Mouse (Mus musculus) stomach, embryonic 14.5 days (tissue): ENCODE results near the gene Taar9. TPM values are rescaled to one million over a fixed set of nuclear protein-coding genes. Genes with fewer than 3 reads are reported as not detected.
"Not testable (repeated sequence)": the region's sequence is repeated elsewhere in the genome, so short reads cannot be mapped to it uniquely, and the experiment has no call there.

Experiments
- ATAC-seq: fragments of 200-750 bp; cut with Nextera tagmentation; 2 replicates; pipeline ENCODE4 v1.8.0; 2017; ENCODE audit warnings: low read depth, moderate TSS enrichment; ENCODE audit not compliant: insufficient number of reproducible peaks, insufficient read depth, low FRiP score
- H3K27ac ChIP-seq: fragments of 300-500 bp; sonication (generic); 2 replicates; pipeline ENCODE4 v1.5.1; 2014; ENCODE audit warnings: mild to moderate bottlenecking, low read length, moderate library complexity, mixed read lengths
- H3K27me3 ChIP-seq: fragments of 300-500 bp; sonication (generic); 2 replicates; pipeline ENCODE4 v1.6.1; 2014; ENCODE audit warnings: low read length, control low read depth, mixed read lengths; ENCODE audit not compliant: control insufficient read depth, insufficient read depth
- H3K36me3 ChIP-seq: fragments of 300-500 bp; sonication (generic); 2 replicates; pipeline ENCODE4 v1.6.1; 2014; ENCODE audit warnings: mild to moderate bottlenecking, control low read depth, low read length, moderate library complexity, mixed read lengths; ENCODE audit not compliant: control insufficient read depth, insufficient read depth
- H3K4me1 ChIP-seq: fragments of 300-500 bp; sonication (generic); 2 replicates; pipeline ENCODE4 v1.6.1; 2014; ENCODE audit warnings: low read length, control low read depth, mixed read lengths; ENCODE audit not compliant: control insufficient read depth, insufficient read depth
- H3K4me2 ChIP-seq: fragments of 300-500 bp; sonication (generic); replicated peaks from 2 replicates; pipeline ENCODE4 v1.6.1; 2014; ENCODE audit warnings: low read depth, low read length, control low read depth
- H3K4me3 ChIP-seq: fragments of 300-500 bp; sonication (generic); 2 replicates; pipeline ENCODE4 v1.5.1; 2014; ENCODE audit warnings: low read depth, low read length, control low read depth
- H3K9ac ChIP-seq: fragments of 300-500 bp; sonication (generic); replicated peaks from 2 replicates; pipeline ENCODE4 v1.6.1; 2014; ENCODE audit warnings: low read depth, mild to moderate bottlenecking, control low read depth, low read length, moderate library complexity, mixed read lengths
- H3K9me3 ChIP-seq: fragments of 300-500 bp; sonication (generic); 2 replicates; pipeline ENCODE4 v1.6.1; 2016; ENCODE audit warnings: low read depth, low read length, control low read depth; ENCODE audit not compliant: control insufficient read depth
- WGBS: fragments of 180-500 bp; shearing (Covaris S2); extraction: QIAGEN DNeasy Blood & Tissue Kit; methylation state at CpG from one replicate; pipeline ENCODE4 v1.1.7; 2014; 5-methylcytosine and 5-hydroxymethylcytosine counted together
- polyA plus RNA-seq: library from polyadenylated mRNA; unstranded; fragments of >200 nt; fragmentation: Nextera tagmentation; extraction: Ambion mirVana; gene quantifications from 2 replicates; pipeline ENCODE4 v1.2.1, GENCODE M21; 2014

Taar9 gene
- polyA plus RNA-seq = not detected in 2 replicates

DNA sequence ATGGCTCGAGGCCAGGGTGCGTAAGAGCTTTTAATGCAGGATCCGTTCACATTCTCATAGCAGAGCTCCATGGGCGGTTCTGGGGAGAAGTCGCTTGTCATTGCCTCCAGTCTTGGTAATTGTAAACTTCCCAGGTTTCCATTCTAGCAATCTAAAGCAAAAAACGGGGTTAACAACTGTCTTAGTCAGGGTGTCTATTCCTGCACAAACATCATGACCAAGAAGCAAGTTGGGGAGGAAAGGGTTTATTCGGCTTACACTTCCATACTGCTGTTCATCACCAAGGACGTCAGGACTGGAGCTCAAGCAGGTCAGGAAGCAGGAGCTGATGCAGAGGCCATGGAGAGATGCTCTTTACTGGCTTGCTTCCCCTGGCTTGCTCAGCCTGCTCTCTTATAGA is at the start of gene Taar9:
TSS of gene Taar9 (minus strand) at position 101 of the 400 bp plus-strand sequence.
- H3K36me3 ChIP-seq, H3K4me2 ChIP-seq, H3K27ac ChIP-seq, H3K4me1 ChIP-seq, ATAC-seq, H3K9me3 ChIP-seq, H3K27me3 ChIP-seq, H3K4me3 ChIP-seq, H3K9ac ChIP-seq: not testable (repeated sequence)
- WGBS = 78% methylated on average over 8 of the region's 8 CpGs

DNA sequence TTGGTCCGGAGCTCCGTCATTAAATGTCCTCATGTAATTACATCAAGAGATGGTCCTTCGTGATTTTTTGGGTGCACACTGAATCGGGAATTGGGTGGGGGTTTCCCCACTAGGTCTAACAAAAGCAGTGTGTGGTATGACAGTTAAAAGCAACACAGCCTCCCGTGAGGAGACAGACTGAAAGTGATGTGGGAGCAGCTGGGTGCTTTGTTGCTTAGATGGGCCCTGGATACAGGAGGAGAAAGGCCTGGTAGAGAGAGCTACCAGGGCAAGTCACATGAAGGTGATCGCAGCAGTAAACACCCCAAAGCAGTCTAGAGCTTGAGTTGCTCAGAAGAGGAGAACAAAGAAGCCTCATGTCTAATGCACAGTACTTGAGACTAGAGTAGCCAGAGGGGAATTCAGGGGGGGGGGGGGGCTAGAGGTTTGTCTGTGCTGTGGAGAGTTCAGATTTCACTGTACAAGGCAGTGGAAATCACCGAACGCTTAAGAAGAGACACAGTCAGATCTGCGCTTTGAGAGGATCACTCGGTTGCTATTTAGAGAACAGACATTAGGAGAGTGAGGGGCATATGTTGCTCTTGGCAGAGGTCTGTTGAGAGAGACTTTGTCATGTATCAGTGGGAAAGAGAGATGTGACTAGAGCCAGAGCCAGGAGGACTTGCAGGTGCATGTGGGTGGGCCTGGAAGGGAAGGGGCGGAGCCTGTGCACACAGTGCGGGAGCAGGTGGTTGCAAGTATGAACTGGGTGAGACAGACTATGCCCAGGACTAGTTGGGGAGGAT is 49.3 kb upstream of the Taar9 start:
- WGBS = 89% methylated on average over 12 of the region's 12 CpGs
- no peak for ATAC-seq
- no peak overlapping the region for H3K9ac ChIP-seq

GRCm38 (mm10) chr10:24150086-24150485 is 40.8 kb upstream of the Taar9 start:
- ATAC-seq = no peak
- H3K9ac ChIP-seq = peak overlapping the region; percentile 57

More for the DNA sequence above, 49.3 kb upstream of the Taar9 start:
- H3K27ac ChIP-seq = no peak overlapping the region
- no peaks in the 10 kb centered on the region for H3K9me3 ChIP-seq
- peaks cover 11% of the 10 kb centered on the region for H3K36me3 ChIP-seq
- no peak overlapping the region for H3K4me2 ChIP-seq
- no peaks in the 10 kb centered on the region for H3K4me1 ChIP-seq
- H3K27me3 ChIP-seq = no peaks in the 10 kb centered on the region
- H3K4me3 ChIP-seq = no peak overlapping the region

DNA sequence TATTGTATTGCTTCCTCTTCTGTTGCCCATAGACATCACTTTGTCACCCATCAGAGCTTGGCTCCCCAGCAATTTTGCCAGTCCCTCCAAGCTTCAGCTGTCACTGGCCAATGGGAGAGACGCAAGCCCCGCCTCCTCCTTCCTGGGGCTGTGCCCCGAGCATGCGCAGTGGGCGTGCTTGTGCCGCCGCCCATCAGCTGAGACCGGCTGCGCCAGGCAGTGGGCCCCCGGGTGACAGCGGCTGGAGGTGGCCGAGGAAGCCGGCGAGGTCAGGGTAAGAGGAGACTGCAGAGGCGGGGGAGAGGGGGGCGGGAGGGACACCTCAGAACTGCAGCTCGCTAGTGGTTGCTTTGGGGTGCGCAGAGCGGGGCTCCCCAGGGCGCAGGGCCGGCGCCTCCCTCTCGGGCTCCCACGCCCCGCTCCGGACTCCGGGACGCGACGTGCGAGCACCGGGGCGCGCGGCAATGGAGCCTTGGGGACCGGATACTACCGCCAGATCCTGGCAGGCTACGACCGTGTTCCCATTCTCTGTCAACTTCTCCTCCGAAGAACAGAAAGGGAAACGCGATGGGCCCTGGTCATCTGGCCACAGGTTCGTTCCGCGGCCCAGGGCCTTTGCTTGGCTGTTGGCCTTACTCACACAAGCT is 39.9 kb upstream of the Taar9 start, which contains the start of gene Stx7:
TSS of gene Stx7 (plus strand) at position 168 of the 647 bp plus-strand sequence.
- Histone ChIP-seq H3K4me2 (peak within 1 kb of the TSS; percentile 55), H3K4me1 (0 out of 2 replicates have a peak, but pooled peaks cover 5% of the 10 kb centered on the region), H3K27ac (0 out of 2 replicates have a peak within 1 kb of the TSS, but pooled peaks have one; percentile 62), H3K27me3 (no peaks in the 10 kb centered on the region), H3K4me3 (peak within 1 kb of the TSS; percentile 71), H3K9me3 (no peaks in the 10 kb centered on the region), H3K36me3 (no peaks in the 10 kb centered on the region; the same call in 1 of the 2 replicates), H3K9ac (peak within 1 kb of the TSS; percentile 57)
- ATAC-seq = peak; percentile 97
- under 1% methylated on average over 42 of the region's 45 CpGs for WGBS

More at GRCm38 (mm10) chr10:24150086-24150485, 40.8 kb upstream of the Taar9 start:
- Histone ChIP-seq H3K4me3 (peak overlapping the region; percentile 71), H3K27ac (no peak overlapping the region), H3K4me2 (peak overlapping the region; percentile 55), H3K4me1 (0 out of 2 replicates have a peak, but pooled peaks cover 5% of the 10 kb centered on the region), H3K36me3 (no peaks in the 10 kb centered on the region; the same call in 1 of the 2 replicates), H3K9me3 (no peaks in the 10 kb centered on the region), H3K27me3 (no peaks in the 10 kb centered on the region)
- WGBS = 42% methylated on average over 7 of the region's 7 CpGs

DNA sequence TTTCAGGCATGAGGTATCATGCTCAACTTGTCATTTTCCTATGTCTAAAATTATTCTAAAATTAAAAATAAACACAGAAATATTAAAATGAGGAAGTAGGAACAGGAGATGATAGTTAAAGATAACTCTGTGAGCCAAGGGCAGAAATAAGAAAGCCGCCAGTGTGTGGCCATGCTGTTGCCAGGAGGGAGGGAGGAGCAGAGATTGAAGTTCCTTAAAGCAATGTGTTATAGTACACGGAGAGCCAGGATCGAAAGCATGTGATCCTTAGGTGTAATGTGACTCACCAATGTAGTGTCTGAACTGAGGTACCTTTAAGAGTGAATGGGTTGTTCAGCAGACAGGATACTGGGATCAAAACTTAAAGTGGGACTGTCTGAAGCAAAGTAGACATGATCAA is 33.4 kb upstream of the Taar9 start:
- H3K27me3 ChIP-seq = no peaks in the 10 kb centered on the region
- no peaks in the 10 kb centered on the region for H3K36me3 ChIP-seq
- H3K9me3 ChIP-seq = no peaks in the 10 kb centered on the region
- WGBS = 70% methylated on average over 3 of the region's 3 CpGs
- H3K27ac ChIP-seq = no peak overlapping the region
- H3K4me3 ChIP-seq = no peak overlapping the region
- ATAC-seq = no peak
- no peaks in the 10 kb centered on the region for H3K4me1 ChIP-seq
- no peak overlapping the region for H3K9ac ChIP-seq
- no peak overlapping the region for H3K4me2 ChIP-seq

- Histone ChIP-seq H3K27ac (no peak overlapping the region), H3K9me3 (no peaks in the 10 kb centered on the region), H3K36me3 (no peaks in the 10 kb centered on the region), H3K9ac (no peak overlapping the region), H3K4me1 (no peaks in the 10 kb centered on the region), H3K4me3 (no peak overlapping the region), H3K27me3 (no peaks in the 10 kb centered on the region), H3K4me2 (no peak overlapping the region)
- no peak for ATAC-seq
- WGBS = 63% methylated on average over 2 of the region's 2 CpGs
Measured at GRCm38 (mm10) chr10:24138623-24139261, 29.4 kb upstream of the Taar9 start.

DNA sequence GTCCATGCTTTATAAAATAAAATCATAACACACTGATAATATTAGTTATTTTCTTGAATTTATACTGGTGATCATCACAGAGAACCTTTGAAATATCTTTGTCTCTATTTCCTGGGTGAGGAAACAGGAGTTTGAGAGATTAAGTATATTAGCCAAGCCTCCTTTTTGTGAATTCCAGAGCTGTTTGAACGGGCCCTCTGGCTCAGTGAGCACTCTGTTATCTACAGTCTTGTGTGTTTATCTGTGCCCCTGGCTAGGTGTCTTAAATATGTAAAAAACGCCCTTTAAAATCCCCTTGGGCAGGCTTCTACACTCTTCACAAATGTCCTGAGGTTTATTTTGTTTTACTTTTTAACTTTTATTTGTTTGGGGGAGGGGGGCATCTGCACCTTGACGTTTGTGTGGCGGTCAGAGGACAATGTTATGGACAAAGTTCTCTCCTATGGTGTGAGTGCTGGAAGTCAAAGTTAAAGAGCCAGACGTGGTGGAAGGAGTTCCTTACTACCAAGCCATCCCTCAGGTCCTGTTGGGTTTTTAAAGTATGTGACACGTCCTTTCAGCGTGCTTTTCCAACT is 24.8 kb upstream of the Taar9 start:
- Histone ChIP-seq H3K9me3 (no peaks in the 10 kb centered on the region), H3K4me3 (no peak overlapping the region), H3K27ac (no peak overlapping the region), H3K36me3 (no peaks in the 10 kb centered on the region), H3K27me3 (no peaks in the 10 kb centered on the region), H3K4me2 (no peak overlapping the region), H3K9ac (no peak overlapping the region), H3K4me1 (no peaks in the 10 kb centered on the region)
- WGBS = 35% methylated on average over 7 of the region's 7 CpGs
- ATAC-seq = no peak

- H3K27me3 ChIP-seq = no peaks in the 10 kb centered on the region
- no peak overlapping the region for H3K4me2 ChIP-seq
- H3K9ac ChIP-seq = no peak overlapping the region
- no peak overlapping the region for H3K4me3 ChIP-seq
- WGBS = 41% methylated on average over 2 of the region's 2 CpGs
- no peaks in the 10 kb centered on the region for H3K4me1 ChIP-seq
- ATAC-seq = no peak
- H3K9me3 ChIP-seq = no peaks in the 10 kb centered on the region
- H3K27ac ChIP-seq = no peak overlapping the region
- no peaks in the 10 kb centered on the region for H3K36me3 ChIP-seq
Measured at GRCm38 (mm10) chr10:24133132-24133531, 23.8 kb upstream of the Taar9 start.
